Mouse (Mus musculus) spleen, adult 12 weeks (tissue): ENCODE results near the gene Slc23a2.

Experiments used
- DNase-seq: peaks from one replicate; pipeline ENCODE4 v3.0.0; 2022; ENCODE audit warnings: low spot score

Gene Slc23a2

DNA sequence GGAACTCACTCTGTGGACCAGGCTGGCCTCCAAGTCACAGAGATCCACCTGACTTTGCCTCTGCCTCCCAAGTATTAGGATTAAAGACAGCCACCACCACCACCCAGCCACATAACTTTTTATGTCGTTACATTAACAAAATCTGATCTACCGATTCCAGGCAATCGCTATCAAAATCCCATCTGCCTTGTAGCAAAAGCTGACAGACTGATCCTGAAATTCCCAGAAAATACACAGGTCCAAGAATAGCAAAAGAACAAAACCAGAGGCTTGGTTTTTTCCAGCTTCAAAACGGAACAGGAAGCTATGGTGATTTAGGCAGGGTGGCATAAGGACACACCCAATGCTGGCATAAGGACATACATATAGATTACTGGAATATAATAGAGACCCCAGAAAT lies 10.2 kb downstream of the Slc23a2 start:
- no peak for DNase-seq

- no peak for DNase-seq
These were observed 11.5 kb downstream of the Slc23a2 start for GRCm38 (mm10) chr2:132133436-132133835.

GRCm38 (mm10) chr2:132131266-132131665 lies 13.6 kb downstream of the Slc23a2 start:
- no peak for DNase-seq

DNA sequence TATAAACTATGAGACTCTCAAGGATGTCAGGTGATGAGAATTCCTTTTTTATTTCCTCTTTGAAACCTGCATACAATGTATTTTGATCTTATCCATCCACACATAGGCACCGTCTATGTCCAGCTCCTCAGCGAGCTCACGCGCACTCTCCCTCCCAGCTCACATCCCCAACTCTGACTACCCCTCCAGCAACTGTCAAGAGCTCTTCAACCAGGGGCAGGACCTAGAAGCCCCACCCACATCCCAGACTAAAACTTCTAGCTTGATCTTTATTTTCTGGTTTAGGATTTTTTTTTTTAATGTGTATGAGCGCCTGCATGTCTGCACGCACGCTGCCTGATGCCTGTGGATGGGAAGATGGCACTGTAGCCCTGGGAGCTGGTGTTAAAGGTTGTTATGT lies 14.9 kb downstream of the Slc23a2 start:
- DNase-seq = no peak

GRCm38 (mm10) chr2:132129247-132129646 lies 15.7 kb downstream of the Slc23a2 start:
- DNase-seq = no peak

- no peak for DNase-seq
These were observed 17.0 kb downstream of the Slc23a2 start for GRCm38 (mm10) chr2:132127904-132128303.

DNA sequence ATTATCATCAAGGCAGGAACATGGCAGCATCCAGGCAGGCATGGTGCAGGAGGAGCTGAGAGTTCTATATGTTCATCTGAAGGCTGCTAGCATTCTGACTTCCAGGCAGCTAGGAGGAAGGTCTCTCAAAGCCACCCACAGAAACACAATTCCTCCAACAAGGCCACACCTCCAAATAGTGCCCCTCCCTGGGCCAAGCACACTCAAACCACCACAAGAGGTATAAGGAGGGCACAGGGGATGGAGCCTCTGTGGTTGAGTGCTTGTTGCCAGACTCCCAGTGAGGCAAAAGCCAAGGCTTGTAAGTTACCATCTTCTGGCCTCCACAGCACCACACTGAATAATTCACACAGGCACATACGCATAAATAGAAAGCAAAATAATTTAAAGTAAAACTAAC lies 18.6 kb downstream of the Slc23a2 start:
- DNase-seq = no peak

GRCm38 (mm10) chr2:132123063-132123462 lies 21.8 kb downstream of the Slc23a2 start:
- DNase-seq = no peak

DNA sequence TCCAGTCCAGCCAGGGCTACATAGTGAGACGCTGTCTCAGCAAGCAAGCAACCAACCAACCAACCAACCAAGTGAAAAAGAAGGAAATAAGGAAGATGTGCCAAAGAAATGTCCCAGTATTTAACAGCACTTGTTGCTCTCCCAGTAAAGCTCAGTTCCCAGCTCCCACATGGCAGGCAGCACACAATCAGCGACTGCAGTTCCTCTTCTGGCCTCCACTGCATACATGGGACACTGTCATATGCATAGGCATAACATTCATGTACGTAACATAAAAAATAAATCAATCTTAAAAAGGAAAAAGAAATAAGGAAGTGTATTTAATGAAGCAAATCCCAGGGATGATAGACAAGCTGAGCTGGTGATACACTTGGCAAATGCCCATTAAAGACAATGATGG lies 23.9 kb downstream of the Slc23a2 start:
- DNase-seq = no peak

DNA sequence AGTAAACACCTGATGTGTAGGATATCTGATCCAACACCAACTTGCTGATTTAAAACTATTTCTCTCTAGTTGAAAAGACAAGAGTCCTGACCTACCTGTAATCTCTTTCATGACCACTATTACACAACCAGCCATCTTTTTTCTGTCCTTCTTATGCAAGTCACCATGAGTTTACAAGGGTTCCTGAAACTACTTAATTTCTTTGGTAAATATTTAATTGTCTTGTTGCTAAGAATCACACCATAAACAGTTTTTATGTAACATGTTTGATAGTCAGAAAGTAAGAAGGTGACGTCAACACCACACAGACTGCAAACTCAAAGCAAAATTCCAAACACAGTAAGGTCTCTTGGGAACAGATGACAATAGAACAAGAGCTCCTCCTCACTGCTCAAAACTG lies 26.3 kb downstream of the Slc23a2 start:
- DNase-seq = no peak

DNA sequence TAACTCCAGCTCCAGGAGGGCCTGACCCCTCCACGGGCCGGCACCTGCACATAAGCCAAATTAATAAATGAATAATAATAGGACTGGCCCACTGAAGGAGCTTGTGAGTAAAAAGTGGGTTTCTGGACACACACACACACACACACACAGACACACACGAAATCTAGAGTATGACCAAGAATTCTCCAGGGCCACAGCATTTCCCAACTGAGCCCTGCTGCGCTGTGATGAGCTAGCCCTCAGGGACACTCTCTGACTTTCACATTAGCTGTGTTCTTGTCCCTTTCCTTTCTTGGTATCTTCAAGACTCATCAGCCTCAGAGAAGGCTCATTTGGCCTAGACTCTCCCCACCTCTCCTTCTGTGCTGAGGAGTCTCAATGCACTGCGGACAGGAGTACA lies 29.0 kb downstream of the Slc23a2 start:
- DNase-seq = no peak

- no peak for DNase-seq
These were observed 29.6 kb downstream of the Slc23a2 start for GRCm38 (mm10) chr2:132115344-132115743.

DNA sequence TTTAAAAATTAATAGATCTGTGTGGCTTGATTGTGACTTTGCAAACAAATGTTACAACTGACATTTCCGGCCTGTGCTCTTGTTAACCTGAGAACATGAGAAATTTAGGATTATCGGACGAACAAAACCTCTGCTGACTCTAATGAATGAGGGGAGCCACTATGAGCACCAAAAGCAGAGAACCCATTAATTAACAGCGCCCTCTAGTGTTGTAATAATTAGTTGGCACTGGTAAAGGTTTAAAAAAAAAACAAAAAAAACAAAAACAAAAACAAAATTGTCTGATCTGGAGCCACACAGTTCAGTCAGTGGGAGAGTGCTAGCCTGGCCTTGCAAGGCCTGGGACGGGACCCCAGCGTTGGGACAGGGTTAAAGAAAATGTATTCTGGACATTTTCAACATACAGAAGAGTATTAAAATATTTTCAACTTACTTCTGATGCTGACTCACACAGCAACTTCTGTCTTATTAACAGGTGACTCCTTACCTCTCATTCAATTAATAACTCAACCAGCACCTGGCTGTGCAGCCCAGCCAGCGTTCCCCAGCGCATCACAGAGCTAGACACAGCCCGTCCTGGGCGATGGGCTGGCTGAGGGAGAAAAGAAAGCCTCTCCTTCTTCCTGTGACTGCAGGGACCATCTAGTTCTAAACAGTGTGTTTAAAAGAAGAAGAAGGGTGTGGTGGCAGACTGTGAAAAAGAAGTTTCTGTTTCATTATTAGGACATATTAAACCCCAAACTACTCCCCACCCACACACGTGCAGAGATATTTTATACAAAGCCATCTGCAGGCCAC lies 30.7 kb downstream of the Slc23a2 start:
- DNase-seq = no peak

DNA sequence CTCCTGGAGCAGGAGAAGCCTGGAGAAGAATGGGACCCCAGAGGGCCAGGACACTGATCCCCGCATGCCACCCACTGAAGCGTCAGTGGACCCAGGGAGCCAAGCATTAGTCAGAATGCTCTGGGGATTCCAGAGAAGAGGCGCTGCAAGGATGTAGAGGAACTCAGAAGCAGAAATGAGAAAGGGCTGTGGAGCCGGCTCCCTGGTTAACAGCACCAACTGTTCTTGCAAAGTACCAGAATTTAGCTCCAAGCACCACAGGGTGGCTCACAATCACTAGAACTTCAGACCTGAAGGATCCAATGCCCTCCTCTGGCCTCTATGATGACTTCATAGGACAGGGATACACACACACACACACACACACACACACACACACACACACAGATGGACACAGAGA lies 32.6 kb downstream of the Slc23a2 start:
- no peak for DNase-seq

GRCm38 (mm10) chr2:132111905-132112304 lies 33.0 kb downstream of the Slc23a2 start:
- DNase-seq = no peak

- DNase-seq = peak; percentile 23
These were observed 33.6 kb downstream of the Slc23a2 start for GRCm38 (mm10) chr2:132111266-132111665.

GRCm38 (mm10) chr2:132110702-132111101 lies 34.2 kb downstream of the Slc23a2 start:
- no peak for DNase-seq

- no peak for DNase-seq
These were observed 35.9 kb downstream of the Slc23a2 start for GRCm38 (mm10) chr2:132108988-132109387.

- DNase-seq = no peak
These were observed 37.3 kb downstream of the Slc23a2 start for GRCm38 (mm10) chr2:132107611-132108010.

DNA sequence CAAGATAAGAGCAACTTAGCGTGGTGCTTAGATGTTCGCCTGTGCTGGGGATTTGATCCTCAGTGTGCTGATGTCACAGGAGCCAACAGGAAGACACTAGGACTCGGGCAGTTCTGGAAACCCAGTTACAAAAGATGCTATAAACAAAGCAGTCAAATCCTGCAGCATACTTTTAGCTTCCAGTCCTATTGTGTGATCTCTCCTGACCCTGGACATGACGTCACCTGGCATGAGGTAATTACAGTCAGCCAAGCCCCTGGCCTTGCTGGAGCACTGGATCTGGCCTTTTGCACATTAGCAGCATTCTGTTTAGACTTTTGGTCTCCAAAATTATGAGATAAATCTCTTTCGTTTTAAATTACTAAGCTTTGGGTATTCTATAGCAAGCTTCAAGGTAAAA lies 38.8 kb downstream of the Slc23a2 start:
- DNase-seq = no peak

DNA sequence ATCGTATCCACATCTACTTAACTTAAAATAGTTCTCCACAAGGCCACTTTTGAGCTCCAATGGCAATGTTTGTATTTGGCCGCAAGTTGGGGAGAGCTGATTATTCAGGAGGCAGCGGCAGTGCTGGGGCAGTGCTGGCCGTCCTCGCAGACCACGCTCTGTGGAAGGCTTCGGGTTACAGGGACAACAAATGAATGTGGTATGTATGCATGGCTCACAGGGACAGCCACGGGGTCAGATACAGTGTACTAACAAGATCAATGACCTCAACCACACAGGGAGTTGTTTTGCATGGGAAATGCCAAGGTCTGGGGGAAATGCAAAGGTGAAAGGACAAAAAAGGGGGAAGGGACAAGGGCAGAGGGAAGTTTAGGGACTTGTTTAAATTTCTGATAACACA lies 41.6 kb downstream of the Slc23a2 start:
- DNase-seq = no peak

DNA sequence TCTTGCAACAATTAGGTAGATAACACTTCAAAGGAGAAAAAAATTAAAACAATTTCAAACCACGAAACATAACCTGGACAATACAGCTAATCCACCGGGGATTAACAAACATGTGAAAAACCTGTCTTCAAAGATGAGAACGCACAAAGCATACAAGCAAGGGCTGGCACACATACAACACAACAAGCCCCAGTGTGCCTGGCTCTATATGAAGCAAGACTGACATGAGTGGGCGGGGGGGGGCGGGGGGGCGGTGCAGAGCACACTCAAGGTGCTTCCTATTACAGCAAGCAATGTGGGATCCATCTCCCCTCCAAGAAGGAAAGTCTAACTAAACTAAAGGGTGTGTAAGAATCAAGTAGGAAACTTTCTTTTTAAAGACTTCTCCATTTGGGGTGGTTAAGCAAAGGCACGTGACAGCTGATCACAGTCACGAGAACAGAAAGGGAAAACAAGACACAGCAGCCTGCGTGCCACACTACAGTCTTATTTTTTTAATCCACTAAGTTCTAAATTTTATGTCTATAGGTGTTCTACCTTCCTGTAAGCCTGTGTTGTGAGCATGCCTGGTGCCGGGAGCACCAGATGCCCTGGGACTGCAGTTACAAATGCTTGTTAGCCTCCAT lies 42.3 kb downstream of the Slc23a2 start:
- peak; percentile 20 for DNase-seq

GRCm38 (mm10) chr2:132098942-132099672 lies 45.8 kb downstream of the Slc23a2 start:
- DNase-seq = no peak
